1 mouse cellular context compared by ENCODE assay signal in the genomic region with DNA sequence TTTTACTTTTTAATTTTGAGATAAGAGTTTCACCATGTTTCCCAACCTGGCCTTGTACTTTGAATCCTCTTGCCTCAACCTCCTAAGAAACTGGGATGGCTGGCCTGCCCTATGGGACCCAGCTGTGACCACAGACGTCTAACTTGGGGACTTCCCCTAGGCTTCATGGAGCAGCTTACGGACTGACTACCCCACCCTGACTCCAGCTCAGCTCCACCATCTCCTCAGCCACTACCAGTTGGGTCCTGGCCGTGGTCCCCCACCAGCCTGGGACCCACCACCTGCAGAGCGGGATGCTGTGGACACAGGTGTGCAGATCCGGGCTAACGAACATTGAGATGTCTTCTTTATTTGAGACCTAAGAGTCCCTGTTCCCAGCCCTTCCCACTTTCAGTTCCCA.
TF ChIP-seq lines count a peak whose summit lies in the region.

No protein-coding gene starts in this region.

TF ChIP-seq in CH12.LX, 34 proteins besides CTCF, POLR2A, EP300 and RAD21 (continued from another document):
- no peak for TF ChIP-seq KAT2A (IDR thresholded peaks at IDR 0.05; ENCODE audit: insufficient replicate concordance, low read length)
- no peak for TF ChIP-seq TBP (conservative IDR thresholded peaks at IDR 0.05; ENCODE audit: low read depth, low read length)
- TF ChIP-seq IRF4 (IDR thresholded peaks at IDR 0.05; ENCODE audit: low read depth, low read length): peak; percentile 51; the same call in 1 of the 2 replicates
- TF ChIP-seq SMC3 (IDR thresholded peaks at IDR 0.05; ENCODE audit: low read depth, low read length): no peak
- TF ChIP-seq JUND (conservative IDR thresholded peaks at IDR 0.05; ENCODE audit: low read depth, low read length): no peak
- TF ChIP-seq ZC3H11A (IDR thresholded peaks at IDR 0.05; ENCODE audit: low read depth, low read length): no peak
- no peak for TF ChIP-seq ZKSCAN1 (IDR thresholded peaks at IDR 0.05; ENCODE audit: borderline replicate concordance, low read depth, low read length)
- TF ChIP-seq TCF12 (IDR thresholded peaks at IDR 0.05; ENCODE audit: low read depth, low read length): peak; percentile 39; the same call in 1 of the 2 replicates
- TF ChIP-seq USF2 (conservative IDR thresholded peaks at IDR 0.05; ENCODE audit: low read depth, low read length): no peak
- no peak for TF ChIP-seq E2F4 (IDR thresholded peaks at IDR 0.05; ENCODE audit: insufficient replicate concordance, low read depth, low read length)
